Mouse (Mus musculus): ENCODE data around the gene Snip1. TPM values are rescaled to one million over a fixed set of nuclear protein-coding genes. Genes with fewer than 3 reads are reported as not detected.

Snip1 gene
- total RNA-seq (2014; fragmentation: Nextera tagmentation) = 25.4 and 26.1 TPM in 2 replicates
- total RNA-seq (2017) = 32.2 and 33.6 TPM in 2 replicates

DNA sequence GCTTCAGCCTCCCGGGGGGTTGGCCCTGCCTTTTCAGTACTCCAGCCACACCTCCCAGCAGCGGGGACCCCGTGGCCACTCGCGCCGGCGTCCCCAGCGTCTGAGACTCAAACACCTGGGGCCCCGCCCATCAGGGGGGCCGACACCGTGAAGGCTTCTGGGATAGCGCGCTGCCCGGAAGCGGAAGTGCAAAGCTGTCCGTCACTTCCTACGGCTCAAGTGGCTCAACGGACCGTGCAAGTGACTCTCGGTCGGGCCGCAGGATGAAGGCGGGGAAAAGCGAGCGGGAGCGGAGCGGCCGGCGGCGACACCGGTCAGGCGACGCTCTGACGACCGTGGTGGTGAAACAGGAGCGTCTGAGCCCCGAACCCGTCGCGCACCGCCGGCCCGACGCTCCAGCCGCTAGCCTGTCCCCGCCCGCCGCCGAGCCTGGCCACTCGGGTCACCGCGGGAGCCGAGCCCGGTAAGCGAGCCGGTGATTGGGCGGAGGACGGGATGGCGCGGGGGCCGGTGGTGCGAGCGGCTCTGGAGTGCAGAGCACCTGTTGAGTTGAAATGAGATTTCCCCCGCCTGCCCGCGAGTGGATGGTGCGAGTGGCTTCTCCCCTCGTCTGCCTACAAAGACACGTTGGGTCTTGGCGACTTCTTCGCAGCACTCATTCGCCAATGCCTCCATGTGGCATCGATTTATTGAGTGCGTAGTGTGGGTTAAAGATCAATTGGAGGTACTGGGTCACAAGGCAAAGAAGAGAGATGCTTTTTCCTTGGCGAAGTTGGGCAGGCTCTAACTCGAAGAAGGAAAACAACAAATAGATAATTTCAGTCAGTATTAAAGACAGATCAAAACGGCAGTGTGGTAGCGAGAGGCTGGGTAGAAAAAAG, at the start of gene Snip1:
Gene Snip1 (plus strand): TSS at position 183 of the 881 bp plus-strand sequence.
- ATAC-seq (replicated peaks; ENCODE audit: low FRiP score, low TSS enrichment, poor library complexity, severe bottlenecking) = peak; percentile 94

DNA sequence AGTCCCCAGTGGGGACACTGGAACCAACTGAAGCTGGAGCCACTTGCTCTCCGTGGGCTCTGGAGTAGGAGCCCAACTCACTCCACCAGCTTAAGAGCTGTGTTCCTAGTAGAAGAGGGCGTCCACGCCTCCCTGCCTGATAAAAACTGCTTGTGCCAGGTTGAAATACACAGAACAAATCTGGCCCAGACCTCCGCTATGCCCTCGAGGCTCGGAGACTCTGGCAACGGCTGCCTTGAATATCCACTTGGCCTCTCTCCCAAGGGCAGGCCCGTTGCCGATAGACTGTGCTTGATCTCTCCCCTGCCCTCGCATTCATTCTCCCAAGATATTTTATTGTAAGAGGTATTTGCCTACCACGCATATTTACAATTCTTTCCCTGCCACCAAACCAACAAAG, 49.0 kb upstream of the Snip1 start:
- ATAC-seq (replicated peaks; ENCODE audit: low FRiP score, low TSS enrichment, poor library complexity, severe bottlenecking) = no peak

- ATAC-seq (replicated peaks; ENCODE audit: low FRiP score, low TSS enrichment, poor library complexity, severe bottlenecking) = no peak; the same call in 1 of the 2 replicates
These were observed 45.5 kb upstream of the Snip1 start for GRCm38 (mm10) chr4:125020780-125021538.

DNA sequence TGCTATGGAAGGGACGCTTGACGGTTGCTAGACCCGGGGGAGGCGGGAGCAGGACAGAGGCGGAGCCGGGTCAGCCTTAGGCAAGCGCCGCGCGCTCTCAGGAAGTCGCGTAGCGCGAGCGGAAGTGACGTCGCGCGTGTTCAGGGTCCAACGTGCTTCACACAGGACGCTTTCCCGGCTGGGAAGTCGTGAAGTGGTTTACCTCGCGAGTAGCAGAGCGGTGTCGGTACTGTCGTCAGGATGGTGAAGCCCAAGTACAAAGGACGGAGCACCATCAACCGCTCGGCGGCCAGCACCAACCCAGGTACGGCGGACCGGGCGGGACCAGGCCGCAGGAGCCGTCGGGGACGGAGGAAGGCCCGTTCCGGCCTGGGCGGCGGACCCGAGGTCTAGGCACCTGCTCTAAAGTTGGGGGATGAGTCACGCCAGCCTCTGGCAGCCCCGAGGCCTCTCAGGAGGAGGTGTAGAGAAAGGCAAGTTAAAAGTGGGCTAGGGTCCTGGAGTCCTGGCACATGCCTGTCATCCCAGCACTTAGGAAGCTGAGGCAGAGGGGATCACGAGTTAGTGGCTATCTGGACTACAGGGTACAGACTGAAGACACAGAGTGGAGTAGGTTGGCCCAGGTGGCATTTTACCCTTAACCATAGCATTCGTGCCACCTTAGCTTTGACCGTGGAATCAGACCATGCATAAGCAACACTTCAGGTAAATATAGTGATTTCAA, 36.4 kb upstream of the Snip1 start:
- peak; percentile 99 for ATAC-seq (replicated peaks; ENCODE audit: low FRiP score, low TSS enrichment, poor library complexity, severe bottlenecking)

DNA sequence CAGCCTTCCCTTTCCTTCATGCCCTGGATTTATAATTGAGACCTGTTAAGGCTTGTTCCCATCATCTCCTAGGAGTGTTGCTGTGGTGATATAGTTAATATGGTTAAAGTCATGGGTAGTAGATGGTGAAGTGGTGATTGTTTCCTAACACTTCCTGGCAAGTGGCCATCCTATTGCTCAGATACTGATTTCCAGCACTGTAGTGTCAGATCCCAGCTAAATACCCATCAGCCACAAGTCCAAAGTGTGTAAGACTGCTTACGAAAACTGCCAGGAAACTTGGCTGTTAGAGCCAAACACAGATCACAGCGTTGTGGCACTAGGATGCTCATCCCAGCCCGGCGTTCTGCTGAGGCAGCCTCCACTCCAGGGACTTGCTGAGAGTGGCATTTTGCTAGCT, 32.1 kb upstream of the Snip1 start:
- ATAC-seq (replicated peaks; ENCODE audit: low FRiP score, low TSS enrichment, poor library complexity, severe bottlenecking) = no peak

GRCm38 (mm10) chr4:125044454-125044853, 22.0 kb upstream of the Snip1 start:
- no peak for ATAC-seq (replicated peaks; ENCODE audit: low FRiP score, low TSS enrichment, poor library complexity, severe bottlenecking)

DNA sequence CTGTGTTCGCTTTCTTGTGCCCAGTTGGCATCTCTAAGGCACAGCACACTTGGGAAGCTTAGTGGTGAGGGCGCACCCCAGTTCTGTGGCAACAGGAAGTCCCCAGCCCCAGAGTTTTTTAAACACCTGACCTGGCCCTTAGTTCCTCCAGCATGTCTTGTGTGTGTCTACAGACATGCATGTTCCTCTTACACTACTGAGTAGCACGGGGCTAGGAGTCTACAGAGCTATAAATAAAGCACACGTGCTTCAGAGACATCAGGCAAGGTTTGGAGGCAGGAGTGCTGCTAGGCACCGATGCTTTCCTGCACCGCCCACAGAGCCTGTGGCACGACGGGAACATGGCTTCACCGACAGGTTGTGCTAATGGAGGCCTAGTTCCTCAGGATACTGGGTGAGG, 11.1 kb upstream of the Snip1 start:
- ATAC-seq (replicated peaks; ENCODE audit: low FRiP score, low TSS enrichment, poor library complexity, severe bottlenecking) = no peak

DNA sequence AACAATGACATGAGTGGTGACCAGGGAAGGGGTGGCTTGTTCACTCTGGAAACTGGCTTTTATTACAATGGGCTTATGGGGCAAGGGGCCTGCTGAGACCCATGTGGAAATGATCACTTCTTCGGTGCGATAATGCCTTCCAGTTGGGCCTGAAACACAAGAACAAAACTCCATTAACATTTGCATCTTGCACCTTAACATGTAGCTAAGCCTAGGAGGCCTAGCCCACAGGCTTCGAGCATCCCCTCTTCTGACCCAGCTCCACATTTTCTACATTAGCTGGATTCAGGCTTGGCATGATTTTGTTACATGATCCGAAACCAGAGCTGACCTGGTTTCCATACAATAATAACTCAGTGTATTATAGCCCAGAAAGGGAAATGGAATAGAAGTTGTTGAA, 10.0 kb upstream of the Snip1 start:
- no peak for ATAC-seq (replicated peaks; ENCODE audit: low FRiP score, low TSS enrichment, poor library complexity, severe bottlenecking)

- 0 out of 2 replicates have a peak, but pooled peaks have one; percentile 14 for ATAC-seq (replicated peaks; ENCODE audit: low FRiP score, low TSS enrichment, poor library complexity, severe bottlenecking)
These were observed 9.2 kb upstream of the Snip1 start for GRCm38 (mm10) chr4:125057273-125057672.

- no peak for ATAC-seq (replicated peaks; ENCODE audit: low FRiP score, low TSS enrichment, poor library complexity, severe bottlenecking)
These were observed 8.4 kb upstream of the Snip1 start for GRCm38 (mm10) chr4:125058033-125058432.

- peak; percentile 74 for ATAC-seq (replicated peaks; ENCODE audit: low FRiP score, low TSS enrichment, poor library complexity, severe bottlenecking)
These were observed 7.4 kb upstream of the Snip1 start for GRCm38 (mm10) chr4:125059025-125059424.

DNA sequence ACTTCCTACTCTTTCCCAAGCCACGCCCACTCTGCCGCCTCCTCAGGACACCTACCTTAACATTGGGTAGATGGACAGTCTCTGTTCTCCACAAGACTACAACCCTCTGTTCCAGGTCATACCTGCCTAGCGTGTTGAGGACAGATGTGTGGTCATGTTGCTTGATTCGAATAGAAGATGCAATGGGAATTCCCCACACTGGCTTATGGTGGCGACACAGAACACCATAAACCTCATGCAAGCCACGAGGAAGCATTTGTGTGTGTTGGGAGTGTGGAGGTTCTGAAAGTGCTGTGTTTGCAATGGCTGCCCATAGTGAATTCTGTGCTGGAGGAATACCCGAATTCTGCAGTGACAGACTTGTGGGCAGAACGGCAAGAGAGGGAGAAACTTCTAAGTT, 2.6 kb upstream of the Snip1 start:
- ATAC-seq (replicated peaks; ENCODE audit: low FRiP score, low TSS enrichment, poor library complexity, severe bottlenecking) = no peak

DNA sequence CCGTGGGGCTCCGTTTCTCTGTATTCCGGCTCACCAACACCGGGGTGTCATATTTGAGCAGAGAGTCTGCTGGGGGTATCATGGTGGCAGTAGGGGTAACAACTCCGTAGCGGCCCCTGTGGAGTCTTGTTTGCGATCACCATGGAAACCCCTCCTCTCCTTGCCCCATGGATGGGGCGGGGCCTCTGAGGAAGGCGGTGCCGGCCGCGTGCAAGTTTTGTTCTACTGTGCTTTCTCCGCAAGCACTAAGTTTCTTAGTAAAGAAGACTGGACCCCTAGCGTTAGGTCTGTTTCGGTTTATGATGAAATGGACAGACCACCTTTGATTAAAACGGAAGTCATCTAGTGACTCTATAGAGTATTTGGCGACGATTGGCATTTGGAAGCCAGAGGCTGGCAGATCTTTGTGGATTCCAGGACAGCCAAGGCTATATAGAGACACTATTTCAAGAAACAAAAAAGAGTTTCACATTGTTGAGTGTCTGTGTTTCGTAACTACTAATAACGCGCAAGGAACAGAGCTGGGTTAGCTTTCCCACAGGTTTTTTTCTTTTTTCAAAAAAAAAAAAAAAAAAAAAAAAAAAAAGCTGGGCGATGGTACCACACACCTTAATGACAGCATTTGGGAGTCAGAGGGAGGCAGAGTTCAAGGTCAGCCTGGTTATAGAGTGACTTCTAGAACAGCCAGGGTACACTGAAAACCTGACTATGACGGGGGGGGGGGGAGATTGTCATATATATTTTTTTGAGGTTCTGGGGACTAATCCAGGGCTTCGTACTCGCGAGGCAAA, 760 bp upstream of the Snip1 start, which contains the start of gene Dnali1:
Gene Dnali1 (minus strand): TSS at position 187 of the 791 bp plus-strand sequence.
- peak; percentile 59 for ATAC-seq (replicated peaks; ENCODE audit: low FRiP score, low TSS enrichment, poor library complexity, severe bottlenecking)

DNA sequence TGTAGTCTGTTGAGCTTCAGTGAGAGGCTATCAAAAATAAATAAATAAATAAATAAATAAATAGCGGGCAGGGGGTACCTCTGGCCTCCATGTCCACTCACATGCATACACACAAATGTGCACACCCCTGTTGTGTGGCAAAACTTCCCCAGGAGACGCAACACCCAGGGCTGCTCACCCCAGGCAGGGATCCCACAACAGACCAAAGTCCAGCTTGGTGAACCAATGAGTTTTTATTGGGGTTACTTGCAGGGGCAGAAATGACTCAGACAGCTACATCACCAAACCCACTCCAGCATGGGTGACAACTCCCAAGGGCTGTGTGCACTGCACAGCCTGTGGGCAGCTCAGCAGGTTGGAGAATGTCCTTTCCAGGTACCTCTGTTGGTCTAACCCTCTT, 11.2 kb downstream of the Snip1 start:
- ATAC-seq (replicated peaks; ENCODE audit: low FRiP score, low TSS enrichment, poor library complexity, severe bottlenecking) = no peak

GRCm38 (mm10) chr4:125078698-125079097, 12.2 kb downstream of the Snip1 start:
- no peak for ATAC-seq (replicated peaks; ENCODE audit: low FRiP score, low TSS enrichment, poor library complexity, severe bottlenecking)

- peak; percentile 69 for ATAC-seq (replicated peaks; ENCODE audit: low FRiP score, low TSS enrichment, poor library complexity, severe bottlenecking)
These were observed 18.2 kb downstream of the Snip1 start, which contains the start of gene Meaf6 for GRCm38 (mm10) chr4:125084403-125085345. Meaf6 (plus strand) TSS chr4:125085134.

- peak; percentile 94 for ATAC-seq (replicated peaks; ENCODE audit: low FRiP score, low TSS enrichment, poor library complexity, severe bottlenecking)
These were observed 18.9 kb downstream of the Snip1 start for GRCm38 (mm10) chr4:125085346-125085841.

DNA sequence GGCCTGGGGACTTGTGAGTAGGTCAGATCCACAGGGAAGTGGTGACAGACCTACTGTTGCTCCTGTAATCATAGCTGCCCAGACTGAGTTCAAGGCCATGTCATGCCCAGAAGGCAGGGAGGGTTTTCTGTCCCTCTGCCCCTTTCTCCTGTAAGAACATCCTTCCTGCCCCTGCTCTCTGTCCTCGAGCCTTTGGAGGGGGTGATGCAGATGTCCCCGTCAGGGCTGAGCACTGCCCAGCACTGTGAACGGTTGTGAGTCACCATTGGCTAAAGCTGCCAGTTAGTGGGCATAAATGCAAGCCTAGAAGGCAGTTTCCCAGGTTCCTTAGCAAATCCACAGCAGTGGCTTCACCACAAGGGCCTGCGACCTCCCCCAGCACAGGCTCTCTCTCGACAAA, 26.6 kb downstream of the Snip1 start:
- ATAC-seq (replicated peaks; ENCODE audit: low FRiP score, low TSS enrichment, poor library complexity, severe bottlenecking) = no peak

All from megakaryocyte-erythroid progenitor cell, adult 5-6 weeks (primary cell).